Mouse (Mus musculus) cerebellum, adult 11-12 months (tissue): ENCODE measurements around the gene Armc5.

Experiments
- DNase-seq: peaks from one replicate; pipeline ENCODE4 v3.0.0; 2022

Armc5 gene

DNA sequence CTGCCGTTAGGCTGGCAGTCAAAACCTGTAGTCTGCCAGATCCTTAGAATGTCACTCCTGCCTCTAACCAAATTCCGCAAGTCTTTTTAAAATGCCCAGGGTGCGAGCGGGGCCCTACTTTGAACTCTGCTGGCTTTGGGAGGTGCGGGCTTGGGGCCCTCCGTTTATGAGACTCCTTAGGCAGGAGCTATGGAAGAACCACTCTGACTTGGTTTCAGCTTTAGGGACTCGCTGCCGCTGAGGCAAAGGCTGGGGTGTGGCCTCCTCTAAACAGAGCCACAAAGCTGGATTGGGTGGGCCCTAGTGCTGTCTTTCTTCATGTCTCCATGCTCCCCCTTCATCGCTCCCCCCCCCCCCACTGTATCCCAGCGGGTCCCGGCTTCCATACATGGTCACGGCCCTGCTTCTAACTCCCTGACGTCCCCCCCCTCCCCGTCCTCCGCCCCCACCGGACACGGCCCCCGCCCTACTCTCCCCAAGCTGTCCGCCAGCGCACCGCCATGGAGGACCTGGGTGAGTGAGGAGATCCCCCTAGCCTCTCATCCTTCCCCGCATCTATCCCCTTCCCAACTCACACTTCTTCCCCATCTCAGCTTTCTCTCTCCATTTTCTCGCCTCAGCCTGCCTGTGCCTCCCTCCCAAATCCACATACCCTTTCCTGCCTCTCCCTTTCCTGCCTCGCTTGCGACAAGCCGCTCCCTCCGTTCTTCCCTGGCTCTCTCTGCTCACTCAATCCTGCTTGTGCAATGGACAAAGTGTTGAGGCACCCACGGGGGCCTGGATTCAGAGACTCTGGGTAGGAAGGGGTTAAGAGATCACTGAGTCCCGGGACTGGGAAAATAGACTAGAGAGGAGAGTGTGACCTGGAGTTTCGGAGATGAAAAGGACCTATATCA lies 9.6 kb downstream of the Armc5 start, which contains the start of gene Tgfb1i1:
Gene Tgfb1i1 (plus strand): TSS at position 317 of the 896 bp plus-strand sequence.
- DNase-seq: peak; percentile 47

DNA sequence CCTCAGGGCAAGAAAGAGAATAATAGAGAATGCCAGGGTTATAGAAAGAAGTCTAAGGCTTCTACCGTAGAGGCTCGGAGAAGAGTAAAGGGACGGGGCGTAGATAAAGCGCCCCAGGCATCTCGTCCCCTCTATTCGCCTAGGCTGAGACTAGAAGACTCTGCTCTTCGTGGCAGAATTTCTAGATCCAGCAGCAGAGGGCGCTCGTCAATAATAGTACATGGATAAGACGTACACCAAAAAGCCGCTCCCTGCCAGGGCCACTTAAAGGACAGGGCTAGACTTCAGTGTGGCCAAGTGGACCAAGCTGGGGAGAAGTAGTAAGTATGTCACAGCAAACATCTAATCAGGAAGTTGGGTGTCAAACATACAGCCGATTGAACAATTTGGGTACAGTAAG lies 10.3 kb downstream of the Armc5 start:
- DNase-seq: peak; percentile 84

DNA sequence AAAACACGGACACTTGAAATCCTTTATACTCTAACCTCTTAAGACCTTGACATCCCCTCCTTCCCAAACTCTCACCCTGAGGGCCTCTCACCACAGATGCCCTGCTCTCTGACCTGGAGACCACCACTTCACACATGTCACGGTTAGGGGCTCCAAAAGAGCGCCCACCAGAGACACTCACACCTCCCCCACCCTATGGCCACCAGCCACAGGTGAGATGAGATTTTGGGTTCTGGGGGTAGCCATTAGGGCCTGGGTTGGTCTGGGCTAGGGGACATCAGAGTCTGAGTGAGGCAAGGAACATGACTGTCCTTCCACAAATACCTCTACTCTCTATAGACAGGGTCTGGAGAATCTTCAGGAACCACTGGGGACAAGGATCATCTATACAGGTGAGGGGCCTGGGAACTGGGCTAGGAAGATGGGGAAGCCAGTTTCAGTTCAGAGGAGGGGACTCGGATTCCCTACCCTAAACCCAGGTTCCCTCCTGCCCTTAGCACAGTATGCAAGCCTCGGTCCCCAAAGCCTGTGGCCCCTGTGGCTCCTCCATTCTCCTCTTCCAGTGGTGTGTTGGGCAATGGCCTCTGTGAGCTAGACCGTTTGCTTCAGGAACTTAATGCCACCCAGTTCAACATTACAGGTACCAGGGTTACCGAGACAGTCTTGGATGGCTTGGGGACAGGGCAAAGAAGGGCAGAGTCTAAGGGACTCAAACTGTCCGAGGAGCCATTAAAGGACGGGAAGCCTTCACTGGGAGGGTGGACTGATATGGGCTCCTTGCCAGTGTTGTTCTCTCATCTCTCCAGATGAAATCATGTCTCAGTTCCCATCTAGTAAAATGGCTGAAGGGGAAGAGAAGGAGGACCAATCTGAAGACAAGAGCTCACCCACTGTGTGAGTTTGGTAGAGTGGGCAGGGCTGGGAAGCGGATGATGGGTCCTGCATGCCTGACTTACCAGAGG lies 11.2 kb downstream of the Armc5 start:
- peak; percentile 43 for DNase-seq

DNA sequence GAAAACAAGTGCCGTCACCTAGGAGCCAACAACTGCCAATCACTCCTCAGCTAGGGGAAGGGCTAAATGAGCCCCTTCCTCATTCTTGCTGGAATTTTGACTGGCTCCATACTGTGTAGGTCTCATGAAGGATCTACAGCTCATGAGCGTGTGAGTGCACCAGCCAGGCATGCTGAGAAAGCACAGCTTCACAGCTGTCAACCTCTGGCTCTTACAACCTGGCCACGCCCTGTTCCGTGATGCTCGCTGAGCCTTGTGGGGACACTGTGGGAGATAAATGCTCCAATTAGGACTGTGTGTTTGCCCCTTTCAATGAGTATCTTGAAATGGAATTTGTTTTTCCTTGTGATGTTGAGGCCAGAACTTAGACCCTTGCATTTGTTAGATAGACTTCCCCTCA lies 12.9 kb downstream of the Armc5 start:
- DNase-seq: peak; percentile 16

DNA sequence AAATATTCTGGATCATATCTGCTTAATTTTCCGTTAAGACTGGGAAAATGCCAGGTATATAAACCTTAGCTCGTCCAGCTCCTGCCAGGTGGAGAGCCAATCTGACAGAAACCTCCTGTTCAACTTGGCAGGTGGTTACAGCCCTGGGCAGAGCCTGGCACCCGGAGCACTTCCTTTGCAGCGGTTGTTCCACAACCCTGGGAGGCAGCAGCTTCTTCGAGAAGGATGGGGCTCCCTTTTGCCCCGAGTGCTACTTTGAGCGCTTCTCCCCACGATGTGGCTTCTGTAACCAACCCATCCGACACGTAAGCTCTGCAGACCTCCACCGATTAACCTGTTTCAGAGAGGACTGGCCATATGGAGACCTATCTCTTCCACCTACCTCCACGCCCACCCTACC lies 14.8 kb downstream of the Armc5 start:
- peak; percentile 65 for DNase-seq

DNA sequence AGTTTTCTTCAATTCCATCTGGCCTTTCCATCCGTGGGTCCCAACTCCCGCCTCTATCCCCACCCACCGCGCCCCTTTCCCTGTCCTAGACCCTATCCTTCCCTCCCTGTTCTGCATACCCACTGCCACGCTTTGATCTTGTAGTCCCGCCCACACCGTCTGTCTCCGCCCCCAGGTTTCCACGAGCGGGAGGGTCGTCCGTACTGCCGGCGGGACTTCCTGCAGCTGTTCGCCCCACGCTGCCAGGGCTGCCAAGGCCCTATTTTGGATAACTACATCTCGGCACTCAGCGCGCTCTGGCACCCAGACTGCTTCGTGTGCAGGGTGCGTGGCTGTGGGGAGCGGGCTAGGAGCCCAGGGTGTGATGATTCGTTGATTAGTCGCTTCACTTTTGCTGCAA lies 15.5 kb downstream of the Armc5 start:
- no peak for DNase-seq

DNA sequence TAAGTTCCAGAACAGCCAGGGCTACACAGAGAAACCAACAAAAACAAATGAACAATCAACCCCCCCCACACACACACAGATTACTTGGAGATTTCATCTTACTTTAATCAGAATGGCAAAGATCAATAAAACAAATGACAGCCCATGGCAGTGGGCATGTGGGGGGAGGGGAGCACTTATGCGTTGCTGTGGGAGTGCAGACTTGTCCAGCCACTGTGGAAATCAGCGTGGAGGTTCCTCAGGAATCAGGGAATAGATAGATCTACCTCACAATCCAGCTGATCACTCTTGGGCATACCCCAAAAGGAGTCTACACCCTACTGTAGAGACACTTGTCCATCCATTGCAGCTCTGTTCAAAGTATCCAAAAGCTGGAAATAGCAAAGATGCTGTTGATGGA lies 17.8 kb downstream of the Armc5 start:
- DNase-seq: no peak

DNA sequence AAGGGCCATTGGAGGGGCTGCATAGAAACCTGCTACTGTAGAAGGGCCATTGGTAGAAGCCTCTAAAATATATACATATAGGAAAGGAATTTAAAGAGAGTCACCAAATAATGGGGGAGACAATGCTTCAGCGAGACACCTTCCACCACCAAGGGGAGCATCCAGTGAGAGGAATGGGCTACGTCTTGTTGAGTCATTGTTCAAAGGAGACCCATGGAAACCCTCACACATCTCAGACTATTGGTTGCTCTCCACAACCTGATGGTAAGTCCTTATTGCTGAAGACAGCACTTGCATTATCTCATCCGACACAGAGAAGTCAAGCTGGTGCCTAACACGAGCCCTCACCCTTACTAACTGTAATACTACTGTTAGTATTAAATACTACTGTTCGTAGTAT lies 18.6 kb downstream of the Armc5 start:
- no peak for DNase-seq

DNA sequence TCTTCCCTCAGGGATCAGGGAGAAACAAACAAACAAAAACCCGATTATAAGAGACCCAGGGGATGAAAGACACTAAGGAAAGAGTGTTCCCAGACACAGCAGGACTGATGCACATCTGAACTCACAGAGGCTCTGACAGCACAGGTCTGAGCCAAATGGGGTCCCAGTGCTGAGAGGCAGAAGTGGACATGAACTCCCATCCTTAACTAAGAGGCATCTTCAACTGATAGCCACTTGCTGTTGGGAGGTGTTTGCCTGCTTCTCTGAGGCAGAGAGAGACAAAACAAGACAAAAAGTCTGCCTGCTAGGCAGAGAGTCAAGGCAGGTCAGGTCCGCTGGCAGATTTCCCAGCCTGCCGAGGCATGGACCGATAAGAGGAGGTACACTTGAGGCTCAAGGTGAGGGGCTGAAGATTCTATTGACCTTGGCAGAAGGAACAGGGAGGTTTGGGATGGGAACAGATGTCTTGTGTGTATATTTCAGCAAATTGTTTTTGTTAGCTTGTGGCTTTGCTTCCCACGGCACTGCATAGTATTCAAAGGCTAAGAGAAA lies 19.7 kb downstream of the Armc5 start:
- no peak for DNase-seq

DNA sequence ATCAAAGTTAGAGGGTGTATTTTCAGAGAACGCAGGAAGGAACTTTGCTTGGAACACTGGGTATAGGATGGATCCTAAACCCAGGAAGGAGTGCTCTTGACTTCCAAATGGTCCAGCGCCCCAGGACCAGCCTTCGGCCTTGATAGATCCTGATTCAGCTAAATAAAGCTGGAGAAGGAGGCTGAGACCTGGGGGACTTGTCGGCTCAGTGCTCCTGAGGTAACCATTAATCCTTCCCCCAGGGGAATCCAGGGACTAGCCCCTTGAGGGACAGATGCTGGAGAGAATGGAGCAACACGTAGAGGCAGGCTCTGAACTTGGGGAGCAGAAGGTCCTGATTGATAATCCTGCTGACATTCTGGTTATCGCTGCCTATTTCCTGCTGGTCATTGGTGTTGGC lies 28.3 kb downstream of the Armc5 start, which contains the start of gene Slc5a2:
Gene Slc5a2 (plus strand): TSS at position 247 of the 400 bp plus-strand sequence.
- no peak for DNase-seq

DNA sequence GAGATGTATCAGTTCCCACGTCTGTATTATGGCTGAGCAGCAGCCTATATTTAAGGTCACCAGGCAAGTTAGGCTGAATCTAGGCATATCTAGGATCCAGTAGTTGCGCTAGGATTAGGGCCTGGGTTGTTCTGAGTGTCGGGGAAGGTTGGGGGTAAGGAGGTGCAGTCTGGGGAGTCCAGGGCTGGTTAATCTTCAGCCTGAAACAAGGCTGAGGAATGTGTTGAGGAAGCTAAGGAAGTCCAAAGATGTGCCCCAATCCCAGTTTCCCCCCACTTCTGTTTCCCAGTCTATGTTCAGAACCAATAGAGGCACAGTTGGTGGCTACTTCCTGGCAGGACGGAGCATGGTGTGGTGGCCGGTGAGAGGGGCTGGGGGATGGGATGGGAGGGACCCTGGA lies 28.9 kb downstream of the Armc5 start:
- no peak for DNase-seq

DNA sequence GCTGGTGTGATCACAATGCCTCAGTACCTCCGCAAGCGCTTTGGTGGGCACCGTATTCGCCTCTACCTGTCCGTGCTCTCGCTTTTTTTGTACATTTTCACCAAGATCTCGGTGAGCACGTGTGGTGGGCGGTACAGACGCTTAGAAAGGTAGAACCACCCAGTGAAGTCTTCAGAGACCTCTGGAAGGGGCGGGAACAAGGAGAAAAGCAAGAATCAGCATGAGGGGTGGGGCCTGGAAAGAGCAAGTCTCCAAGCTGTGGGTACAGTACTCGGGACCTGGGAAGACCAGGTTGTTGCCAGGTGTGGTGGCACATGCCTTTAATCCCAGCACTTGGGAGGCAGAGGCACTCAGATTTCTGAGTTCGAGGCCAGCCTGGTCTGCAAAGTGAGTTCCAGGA lies 30.2 kb downstream of the Armc5 start:
- DNase-seq: no peak

DNA sequence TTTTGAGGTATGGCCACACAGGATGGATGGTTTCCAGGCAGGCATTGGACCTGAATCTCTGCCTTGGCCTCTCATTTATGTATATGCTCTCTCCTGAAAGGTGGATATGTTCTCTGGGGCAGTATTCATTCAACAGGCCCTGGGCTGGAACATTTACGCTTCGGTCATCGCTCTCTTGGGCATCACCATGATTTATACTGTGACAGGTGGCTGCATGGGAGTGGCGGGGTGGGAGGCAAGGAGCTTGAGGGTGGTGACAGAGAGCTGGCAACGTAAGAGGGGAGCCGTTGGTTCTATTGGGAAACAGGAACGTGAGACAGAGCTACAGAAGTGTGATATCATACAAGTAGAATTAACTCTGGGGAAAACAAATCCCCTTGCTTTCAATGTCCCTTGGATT lies 30.7 kb downstream of the Armc5 start:
- no peak for DNase-seq

DNA sequence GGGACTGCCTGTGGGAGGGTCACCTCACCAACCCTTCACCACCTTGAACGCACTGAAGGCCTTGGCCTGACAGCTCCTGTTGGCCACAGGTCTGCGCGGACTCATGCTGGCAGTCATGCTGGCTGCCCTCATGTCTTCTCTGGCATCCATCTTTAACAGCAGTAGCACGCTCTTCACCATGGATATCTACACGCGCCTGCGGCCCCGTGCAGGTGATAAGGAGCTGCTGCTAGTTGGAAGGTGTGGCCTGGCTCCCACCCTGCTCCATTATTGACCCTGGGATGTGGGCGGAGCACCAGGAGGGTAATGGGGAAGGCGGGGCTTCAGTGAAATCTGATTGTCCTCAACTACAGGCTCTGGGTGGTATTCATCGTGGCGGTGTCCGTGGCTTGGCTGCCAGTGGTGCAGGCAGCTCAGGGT lies 33.3 kb downstream of the Armc5 start:
- peak; percentile 78 for DNase-seq

DNA sequence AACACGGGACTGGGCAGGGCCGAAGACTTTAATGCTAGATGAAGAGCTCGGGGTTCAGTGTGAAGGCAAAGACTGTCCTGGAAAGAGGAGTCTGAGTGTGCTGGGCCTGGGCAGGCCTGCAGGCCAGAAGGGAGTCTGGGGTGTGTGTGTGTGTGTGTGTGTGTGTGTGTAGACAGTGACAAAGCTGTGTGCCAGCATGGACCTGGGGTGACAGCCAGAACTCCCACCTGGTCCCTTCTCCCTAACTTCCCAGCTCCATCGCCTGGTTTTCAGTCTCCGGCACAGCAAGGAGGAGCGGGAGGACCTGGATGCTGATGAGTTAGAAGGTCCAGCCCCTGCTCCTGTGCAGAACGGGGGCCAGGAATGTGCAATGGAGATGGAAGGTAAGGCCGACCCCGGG lies 34.4 kb downstream of the Armc5 start:
- peak; percentile 57 for DNase-seq

DNA sequence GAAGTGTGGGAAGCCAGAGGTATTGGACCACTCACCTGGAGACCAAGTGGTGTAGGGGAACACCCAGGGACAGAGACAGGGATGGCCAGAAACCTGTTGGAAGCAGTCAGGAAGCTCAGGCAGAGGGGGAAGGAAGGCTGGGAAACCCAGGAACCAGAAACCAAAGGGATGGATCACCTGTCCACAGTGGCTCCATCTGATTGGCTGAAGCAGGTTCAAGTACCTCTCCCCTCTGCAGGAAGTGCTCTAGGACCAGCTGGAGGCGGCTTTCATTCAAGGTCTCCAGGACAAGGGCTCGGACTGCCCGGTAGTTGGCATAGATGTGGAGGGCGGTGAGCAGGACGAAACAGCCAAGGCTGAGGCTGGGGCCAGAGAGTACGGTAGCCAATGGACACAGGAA lies 38.9 kb downstream of the Armc5 start:
- no peak for DNase-seq

DNA sequence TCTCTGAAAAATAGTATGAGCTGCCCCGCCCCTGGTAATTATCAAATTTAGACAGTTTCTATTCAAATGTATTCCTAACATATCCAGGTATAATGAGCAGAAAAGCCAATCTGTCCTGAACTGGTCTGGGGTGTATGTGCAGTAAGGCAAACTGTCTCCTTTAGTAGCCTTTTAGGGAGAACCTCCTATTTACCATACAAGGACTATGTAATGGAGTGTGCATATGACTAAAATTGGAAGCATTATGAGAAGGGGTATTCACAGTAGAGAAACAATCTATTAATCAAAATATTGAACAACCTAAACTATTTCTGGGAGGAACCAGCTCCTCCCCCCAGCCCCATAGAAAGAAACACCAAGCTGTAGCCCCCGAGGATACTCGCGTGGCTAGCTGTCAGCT lies 42.6 kb downstream of the Armc5 start:
- no peak for DNase-seq

DNA sequence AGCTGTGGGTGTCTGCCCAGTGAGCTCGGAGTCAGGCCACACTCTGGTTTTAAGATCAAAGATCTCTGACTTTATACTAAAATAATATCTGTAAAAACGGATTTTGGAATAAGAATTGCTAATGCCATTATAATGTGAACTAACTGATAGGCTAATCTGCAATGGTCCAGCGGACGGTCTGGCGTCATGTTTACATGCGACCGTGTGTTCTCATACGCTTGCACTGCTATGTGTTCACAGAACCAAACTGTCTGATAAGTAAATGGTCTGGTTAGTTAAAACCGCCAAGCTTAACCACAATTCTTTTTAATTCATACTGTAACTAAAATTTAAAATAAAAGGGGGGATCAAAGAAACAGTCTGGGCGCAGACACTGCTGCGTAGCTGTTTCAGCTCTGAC lies 44.6 kb downstream of the Armc5 start:
- no peak for DNase-seq

DNA sequence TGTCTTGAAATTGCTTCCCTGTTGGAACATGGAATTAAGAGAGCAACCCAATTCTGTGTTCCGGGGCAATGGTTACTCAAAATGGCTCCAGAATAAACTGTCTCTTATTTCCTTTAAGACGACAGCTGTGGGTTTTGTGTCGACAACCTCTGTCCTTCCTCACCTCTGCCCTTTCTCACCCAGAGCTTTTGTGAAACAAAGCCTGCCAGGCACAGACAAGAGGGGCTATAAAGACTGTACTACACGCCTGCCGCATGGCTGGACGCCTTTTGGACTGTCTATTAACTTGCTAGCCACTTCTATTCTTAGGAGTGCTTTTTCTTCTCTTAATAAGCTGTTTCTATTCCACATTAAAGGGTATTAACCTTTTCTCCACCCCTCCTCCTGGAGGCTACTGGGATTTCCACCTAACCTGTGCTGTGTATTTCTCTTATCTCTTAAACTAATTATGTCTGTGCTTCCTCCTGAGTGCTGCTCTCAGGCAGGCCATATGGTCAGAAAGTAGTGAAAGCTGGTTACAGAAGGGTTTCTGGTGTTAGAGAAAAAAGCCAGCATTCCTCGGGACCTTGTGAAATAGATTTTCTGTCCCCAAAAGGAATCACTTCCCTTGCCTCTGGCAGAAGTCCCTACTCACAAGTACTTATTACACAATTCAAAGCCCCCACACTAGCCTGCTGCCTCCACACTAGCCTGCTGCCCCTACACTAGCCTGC lies 45.5 kb downstream of the Armc5 start:
- no peak for DNase-seq

DNA sequence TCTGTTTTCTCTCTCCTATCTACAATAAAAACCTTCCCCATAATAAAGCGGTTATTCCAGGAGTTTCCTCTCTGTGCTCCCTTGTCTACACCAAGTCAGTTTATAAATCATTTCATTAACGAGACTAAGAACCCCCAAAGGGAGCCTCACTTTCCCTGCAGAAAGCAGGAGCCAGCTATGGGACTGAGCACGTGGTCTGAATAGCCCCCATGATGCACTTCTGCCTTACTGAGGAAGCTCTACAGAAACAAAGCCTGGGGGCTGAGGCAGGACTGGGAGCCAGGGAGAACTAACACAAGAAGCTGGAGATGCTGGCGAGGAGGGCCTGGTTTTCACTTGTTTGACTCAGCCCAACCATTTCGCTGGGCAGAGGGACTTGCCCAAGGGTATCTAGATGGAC lies 46.9 kb downstream of the Armc5 start:
- DNase-seq: no peak

DNA sequence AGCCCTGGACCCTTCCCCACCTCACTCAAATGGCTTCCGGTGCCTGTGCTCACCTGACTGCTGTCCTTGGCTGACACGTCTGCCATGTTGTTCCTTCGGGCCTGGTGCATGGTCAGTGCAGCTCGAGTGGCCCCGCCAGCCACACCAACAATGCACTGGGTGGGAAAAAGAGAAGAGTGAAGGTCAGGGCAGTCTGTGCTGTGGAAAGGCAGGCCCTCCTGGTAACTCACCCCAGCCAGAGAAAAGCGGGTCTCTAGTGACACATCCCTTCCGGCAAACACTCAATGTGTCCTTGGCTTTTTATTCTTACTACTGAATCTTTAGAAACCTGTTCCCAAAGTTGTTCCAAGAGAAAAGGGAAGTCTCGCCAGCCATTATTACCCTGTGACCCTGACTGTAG lies 47.9 kb downstream of the Armc5 start:
- DNase-seq: no peak

DNA sequence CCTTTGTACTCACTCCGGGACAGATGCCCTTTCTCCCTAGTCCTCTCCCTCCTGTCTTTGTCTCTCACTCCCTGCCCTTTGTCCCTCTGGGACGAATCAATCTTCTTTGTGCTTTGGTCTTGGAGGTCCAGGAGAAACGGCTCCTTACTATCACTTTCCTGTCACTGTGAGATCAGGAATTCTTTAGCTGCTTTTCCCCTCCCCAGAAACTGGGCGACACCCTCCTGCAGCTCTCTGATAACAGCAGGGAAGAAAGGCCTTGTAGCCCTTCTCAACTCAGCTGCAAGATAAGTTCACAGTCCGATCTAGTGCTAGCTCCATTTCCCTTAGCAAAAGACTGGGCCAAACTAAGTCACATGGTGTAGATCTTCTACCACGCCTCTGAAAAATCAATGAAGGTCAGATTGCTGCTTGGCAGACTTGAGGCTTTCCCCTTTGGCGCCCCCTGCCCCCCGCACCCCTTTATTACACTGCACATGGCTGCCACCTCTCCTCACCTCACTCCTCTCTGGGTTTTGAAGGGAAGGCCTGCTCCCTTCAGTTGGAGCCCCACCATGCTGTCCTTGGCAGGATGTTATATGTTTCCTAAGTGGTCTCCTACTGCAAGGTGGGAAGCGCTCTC lies 51.9 kb downstream of the Armc5 start:
- no peak for DNase-seq
